Mouse (Mus musculus): ENCODE results near the gene Rap1gap. TPM values are rescaled to one million over a fixed set of nuclear protein-coding genes. Genes with fewer than 3 reads are reported as not detected.

Rap1gap gene
- polyA plus RNA-seq, 1 experiment from 2014 or later = 80.7 TPM

DNA sequence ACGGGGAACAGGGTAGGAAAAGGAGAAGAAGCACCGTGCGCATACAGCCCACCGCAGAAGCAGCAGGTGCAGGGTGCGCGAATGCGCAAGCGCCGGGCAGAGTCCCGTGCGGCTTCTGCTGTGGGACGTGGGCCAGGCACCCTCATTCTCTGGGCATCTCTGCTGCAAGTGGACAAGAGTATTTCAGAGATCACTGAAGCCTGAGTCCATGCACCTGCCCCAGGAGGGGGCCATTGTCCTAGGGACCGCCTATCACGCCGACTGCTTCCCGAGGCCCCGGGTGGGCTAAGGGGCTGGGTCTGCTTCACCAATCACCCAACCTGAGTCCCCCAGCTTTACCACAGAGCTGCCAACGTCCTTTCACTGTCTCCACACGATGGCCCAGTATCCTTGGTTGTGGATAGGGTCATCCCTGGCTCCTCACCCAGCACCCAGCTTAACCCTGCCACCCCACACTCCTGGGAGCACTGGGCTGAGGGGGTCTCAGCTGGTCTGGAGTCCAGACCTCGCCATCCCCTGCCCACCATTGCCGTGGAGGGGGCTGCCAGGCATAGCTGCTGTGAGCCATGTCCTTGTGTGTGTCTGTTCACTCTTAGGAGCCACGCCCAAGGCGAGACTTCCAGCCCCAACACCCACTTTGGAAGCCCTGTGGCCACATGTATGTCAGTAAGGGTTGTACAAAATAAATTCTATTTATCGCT lies 64.8 kb downstream of the Rap1gap start:
- Histone ChIP-seq H3K4me3 (replicated peaks; ENCODE audit: low read length) (peak overlapping the region; percentile 22), H3K4me1 (replicated peaks; ENCODE audit: control insufficient read depth, insufficient read depth, low read length) (peaks cover 25% of the 10 kb centered on the region), H3K27ac (no peak overlapping the region), H3K9ac (peak overlapping the region; percentile 32), H3K27me3 (ENCODE audit: control insufficient read depth, insufficient read depth, low read length) (no peaks in the 10 kb centered on the region), H3K36me3 (replicated peaks; ENCODE audit: control insufficient read depth, insufficient read depth) (no peaks in the 10 kb centered on the region), H3K9me3 (ENCODE audit: control insufficient read depth, low read length) (no peaks in the 10 kb centered on the region), H3K4me2 (replicated peaks) (peak overlapping the region; percentile 52)
- ATAC-seq (ENCODE audit: low FRiP score) (peak; percentile 9; the same call in 1 of the 2 replicates), DNase-seq (ENCODE audit: low spot score) (no peak)
- 17% methylated on average over 24 of the region's 24 CpGs for WGBS

- no peak overlapping the region for H3K4me2 ChIP-seq (replicated peaks)
- no peak overlapping the region for H3K4me3 ChIP-seq (replicated peaks; ENCODE audit: low read length)
- no peaks in the 10 kb centered on the region for H3K27me3 ChIP-seq (ENCODE audit: control insufficient read depth, insufficient read depth, low read length)
- DNase-seq (ENCODE audit: low spot score) (peak; percentile 93), ATAC-seq (ENCODE audit: low FRiP score) (peak; percentile 14; the same call in 1 of the 2 replicates)
- no peaks in the 10 kb centered on the region for H3K36me3 ChIP-seq (replicated peaks; ENCODE audit: control insufficient read depth, insufficient read depth)
- H3K9ac ChIP-seq = no peak overlapping the region
- H3K4me1 ChIP-seq (replicated peaks; ENCODE audit: control insufficient read depth, insufficient read depth, low read length) = peaks cover 25% of the 10 kb centered on the region
- WGBS = 14% methylated on average over 3 of the region's 3 CpGs
- no peaks in the 10 kb centered on the region for H3K9me3 ChIP-seq (ENCODE audit: control insufficient read depth, low read length)
- no peak overlapping the region for H3K27ac ChIP-seq
Observed at GRCm38 (mm10) chr4:137730134-137730533, 65.6 kb downstream of the Rap1gap start.

- DNase-seq (ENCODE audit: low spot score) (no peak), ATAC-seq (ENCODE audit: low FRiP score) (no peak)
- Histone ChIP-seq H3K4me2 (replicated peaks) (no peak overlapping the region), H3K9me3 (ENCODE audit: control insufficient read depth, low read length) (no peaks in the 10 kb centered on the region), H3K4me3 (replicated peaks; ENCODE audit: low read length) (no peak overlapping the region), H3K36me3 (replicated peaks; ENCODE audit: control insufficient read depth, insufficient read depth) (no peaks in the 10 kb centered on the region), H3K27ac (no peak overlapping the region), H3K4me1 (replicated peaks; ENCODE audit: control insufficient read depth, insufficient read depth, low read length) (peaks cover 25% of the 10 kb centered on the region), H3K27me3 (ENCODE audit: control insufficient read depth, insufficient read depth, low read length) (no peaks in the 10 kb centered on the region), H3K9ac (no peak overlapping the region)
- WGBS = 84% methylated on average over 8 of the region's 8 CpGs
Observed at GRCm38 (mm10) chr4:137730757-137731156, 66.2 kb downstream of the Rap1gap start.

GRCm38 (mm10) chr4:137731891-137732290 lies 67.4 kb downstream of the Rap1gap start:
- no peaks in the 10 kb centered on the region for H3K36me3 ChIP-seq (replicated peaks; ENCODE audit: control insufficient read depth, insufficient read depth)
- 72% methylated on average over 10 of the region's 10 CpGs for WGBS

GRCm38 (mm10) chr4:137732361-137732760 lies 67.8 kb downstream of the Rap1gap start:
- no peaks in the 10 kb centered on the region for H3K9me3 ChIP-seq (ENCODE audit: control insufficient read depth, low read length)
- WGBS = 82% methylated on average over 3 of the region's 3 CpGs
- H3K9ac ChIP-seq = no peak overlapping the region
- no peak overlapping the region for H3K27ac ChIP-seq
- DNase-seq (ENCODE audit: low spot score) = no peak
- no peak for ATAC-seq (ENCODE audit: low FRiP score)
- H3K4me3 ChIP-seq (replicated peaks; ENCODE audit: low read length) = no peak overlapping the region
- no peaks in the 10 kb centered on the region for H3K36me3 ChIP-seq (replicated peaks; ENCODE audit: control insufficient read depth, insufficient read depth)
- H3K4me1 ChIP-seq (replicated peaks; ENCODE audit: control insufficient read depth, insufficient read depth, low read length) = peaks cover 27% of the 10 kb centered on the region
- H3K4me2 ChIP-seq (replicated peaks) = no peak overlapping the region
- no peaks in the 10 kb centered on the region for H3K27me3 ChIP-seq (ENCODE audit: control insufficient read depth, insufficient read depth, low read length)

More at GRCm38 (mm10) chr4:137731891-137732290, 67.4 kb downstream of the Rap1gap start:
- Histone ChIP-seq H3K9ac (no peak overlapping the region), H3K27ac (no peak overlapping the region), H3K27me3 (ENCODE audit: control insufficient read depth, insufficient read depth, low read length) (no peaks in the 10 kb centered on the region), H3K9me3 (ENCODE audit: control insufficient read depth, low read length) (no peaks in the 10 kb centered on the region), H3K4me1 (replicated peaks; ENCODE audit: control insufficient read depth, insufficient read depth, low read length) (peaks cover 30% of the 10 kb centered on the region), H3K4me2 (replicated peaks) (no peak overlapping the region), H3K4me3 (replicated peaks; ENCODE audit: low read length) (no peak overlapping the region)
- ATAC-seq (ENCODE audit: low FRiP score) (no peak), DNase-seq (ENCODE audit: low spot score) (no peak)

- ATAC-seq (ENCODE audit: low FRiP score) = no peak
- H3K9me3 ChIP-seq (ENCODE audit: control insufficient read depth, low read length) = no peaks in the 10 kb centered on the region
Observed at GRCm38 (mm10) chr4:137732962-137733361, 68.4 kb downstream of the Rap1gap start.

GRCm38 (mm10) chr4:137733459-137733858 lies 68.9 kb downstream of the Rap1gap start:
- 81% methylated on average over 5 of the region's 5 CpGs for WGBS

More at GRCm38 (mm10) chr4:137732962-137733361, 68.4 kb downstream of the Rap1gap start:
- 78% methylated on average over 3 of the region's 3 CpGs for WGBS
- Histone ChIP-seq H3K27ac (no peak overlapping the region), H3K4me3 (replicated peaks; ENCODE audit: low read length) (no peak overlapping the region), H3K4me2 (replicated peaks) (no peak overlapping the region), H3K4me1 (replicated peaks; ENCODE audit: control insufficient read depth, insufficient read depth, low read length) (peaks cover 21% of the 10 kb centered on the region), H3K27me3 (ENCODE audit: control insufficient read depth, insufficient read depth, low read length) (no peaks in the 10 kb centered on the region), H3K9ac (no peak overlapping the region), H3K36me3 (replicated peaks; ENCODE audit: control insufficient read depth, insufficient read depth) (no peaks in the 10 kb centered on the region)
- no peak for DNase-seq (ENCODE audit: low spot score)

GRCm38 (mm10) chr4:137736220-137736701 lies 71.7 kb downstream of the Rap1gap start:
- Histone ChIP-seq H3K27ac (no peak overlapping the region), H3K4me2 (replicated peaks) (no peak overlapping the region), H3K9ac (no peak overlapping the region), H3K36me3 (replicated peaks; ENCODE audit: control insufficient read depth, insufficient read depth) (no peaks in the 10 kb centered on the region), H3K27me3 (ENCODE audit: control insufficient read depth, insufficient read depth, low read length) (no peaks in the 10 kb centered on the region), H3K4me1 (replicated peaks; ENCODE audit: control insufficient read depth, insufficient read depth, low read length) (peaks cover 10% of the 10 kb centered on the region; the same call in 1 of the 2 replicates), H3K9me3 (ENCODE audit: control insufficient read depth, low read length) (no peaks in the 10 kb centered on the region), H3K4me3 (replicated peaks; ENCODE audit: low read length) (no peak overlapping the region)
- 43% methylated on average over 11 of the region's 11 CpGs for WGBS
- ATAC-seq (ENCODE audit: low FRiP score) (peak; percentile 41; the same call in 1 of the 2 replicates), DNase-seq (ENCODE audit: low spot score) (no peak)

More at GRCm38 (mm10) chr4:137733459-137733858, 68.9 kb downstream of the Rap1gap start:
- no peak for DNase-seq (ENCODE audit: low spot score)
- Histone ChIP-seq H3K4me3 (replicated peaks; ENCODE audit: low read length) (no peak overlapping the region), H3K4me1 (replicated peaks; ENCODE audit: control insufficient read depth, insufficient read depth, low read length) (peaks cover 16% of the 10 kb centered on the region), H3K9ac (no peak overlapping the region), H3K27ac (no peak overlapping the region), H3K36me3 (replicated peaks; ENCODE audit: control insufficient read depth, insufficient read depth) (no peaks in the 10 kb centered on the region), H3K4me2 (replicated peaks) (no peak overlapping the region), H3K9me3 (ENCODE audit: control insufficient read depth, low read length) (no peaks in the 10 kb centered on the region), H3K27me3 (ENCODE audit: control insufficient read depth, insufficient read depth, low read length) (no peaks in the 10 kb centered on the region)
- no peak for ATAC-seq (ENCODE audit: low FRiP score)

DNA sequence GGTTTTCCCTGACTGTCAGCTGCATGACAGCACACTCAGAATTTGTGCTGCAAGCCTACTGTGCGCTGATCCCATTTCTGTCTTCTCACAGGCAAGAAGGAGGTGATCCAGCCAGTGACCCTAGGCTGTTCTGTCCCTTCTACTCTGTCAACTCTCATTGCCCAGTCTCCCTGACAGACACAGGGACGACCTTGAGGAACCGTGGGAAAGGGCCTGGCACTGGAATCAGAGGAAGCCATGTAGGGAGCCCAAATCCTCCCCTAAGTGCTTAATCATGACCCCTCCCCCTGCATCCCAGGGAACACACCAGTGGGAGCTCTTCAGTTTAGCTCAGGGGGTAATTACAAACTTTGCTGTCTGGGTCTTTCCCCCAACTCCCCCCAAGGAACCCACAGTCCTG lies 73.2 kb downstream of the Rap1gap start:
- Histone ChIP-seq H3K36me3 (replicated peaks; ENCODE audit: control insufficient read depth, insufficient read depth) (no peaks in the 10 kb centered on the region), H3K27ac (no peak overlapping the region), H3K4me1 (replicated peaks; ENCODE audit: control insufficient read depth, insufficient read depth, low read length) (peaks cover 10% of the 10 kb centered on the region; the same call in 1 of the 2 replicates), H3K4me2 (replicated peaks) (no peak overlapping the region), H3K27me3 (ENCODE audit: control insufficient read depth, insufficient read depth, low read length) (no peaks in the 10 kb centered on the region), H3K4me3 (replicated peaks; ENCODE audit: low read length) (no peak overlapping the region), H3K9ac (no peak overlapping the region), H3K9me3 (ENCODE audit: control insufficient read depth, low read length) (no peaks in the 10 kb centered on the region)
- DNase-seq (ENCODE audit: low spot score) (no peak), ATAC-seq (ENCODE audit: low FRiP score) (no peak)
- 70% methylated on average over 3 of the region's 3 CpGs for WGBS

All from hindbrain, embryonic 14.5 days (tissue).